15 mouse cellular contexts compared by ENCODE assay signal in the genomic region with DNA sequence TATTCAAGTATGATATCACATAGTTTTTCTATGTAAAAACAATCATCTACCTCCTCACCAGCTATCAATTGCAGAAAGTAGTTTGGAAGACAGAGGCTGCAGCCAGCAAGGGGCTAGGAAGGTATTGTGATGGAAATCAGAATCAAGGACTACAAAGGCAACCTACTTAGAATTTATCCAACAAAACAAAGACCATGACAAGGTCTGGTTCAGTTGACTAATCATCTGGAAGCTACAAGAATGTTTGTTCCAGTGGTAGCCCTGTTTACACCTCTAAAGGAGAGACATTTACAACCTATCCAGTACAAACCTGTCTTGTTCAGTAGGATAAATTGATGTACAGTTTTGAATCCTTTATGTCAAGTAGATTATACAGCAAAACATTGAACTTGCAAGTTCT.
"Had no signal": no experiment of that assay in that cellular context is flagged by ENCODE, and none has a peak within 500 bp of the region (broad histone marks: within the 10 kb centered on the region; RNA-seq: fewer than 3 reads in every experiment).

No protein-coding gene starts in this region.

- DNase-seq: retina, postnatal 1 day; right cerebral cortex, adult 18-20 months; right cerebral cortex, postnatal 14 days; right cerebral cortex, postnatal 25 days; right cerebral cortex, postnatal 4 days; spleen, adult 18-20 months; thymus, adult 2 months; thymus, postnatal 14 days; thymus, postnatal 25 days; thymus, postnatal 36 days; thymus, postnatal 4 days had no signal

- H3K36me3 ChIP-seq: neural tube, embryonic 13.5 days; neural tube, embryonic 15.5 days; stomach, embryonic 15.5 days had no signal

- H3K4me1 ChIP-seq: neural tube, embryonic 13.5 days; neural tube, embryonic 15.5 days; stomach, embryonic 15.5 days had no signal

- H3K27me3 ChIP-seq: neural tube, embryonic 13.5 days; neural tube, embryonic 15.5 days; stomach, embryonic 15.5 days had no signal

- H3K27ac ChIP-seq: neural tube, embryonic 13.5 days; neural tube, embryonic 15.5 days; stomach, embryonic 15.5 days; stomach, postnatal 0 days had no signal

- H3K4me2 ChIP-seq: neural tube, embryonic 13.5 days; neural tube, embryonic 15.5 days; stomach, embryonic 15.5 days had no signal

- H3K9ac ChIP-seq: neural tube, embryonic 13.5 days; neural tube, embryonic 15.5 days; stomach, embryonic 15.5 days had no signal

- H3K4me3 ChIP-seq: neural tube, embryonic 13.5 days; neural tube, embryonic 15.5 days; stomach, embryonic 15.5 days had no signal

- H3K9me3 ChIP-seq: neural tube, embryonic 13.5 days; neural tube, embryonic 15.5 days; stomach, embryonic 15.5 days had no signal
